Mouse (Mus musculus): ENCODE results near the gene Syt3. TPM values are rescaled to one million over a fixed set of nuclear protein-coding genes. Genes with fewer than 3 reads are reported as not detected.

Syt3 gene
- polyA plus RNA-seq, 1 experiment from 2014 or later: 0.59 TPM

- no peak for ATAC-seq (replicated peaks; ENCODE audit: insufficient number of reproducible peaks, low FRiP score, low TSS enrichment)
- Histone ChIP-seq H3K9ac (ENCODE audit: low read depth, low read length) (peak overlapping the region; percentile 70), H3K9me3 (replicated peaks; ENCODE audit: control insufficient read depth, low read length) (no peaks in the 10 kb centered on the region), H3K4me3 (ENCODE audit: low read depth, low read length) (peak overlapping the region; percentile 44), H3K4me1 (ENCODE audit: control insufficient read depth, insufficient read depth, low read length) (peaks cover 26% of the 10 kb centered on the region), H3K27me3 (ENCODE audit: control insufficient read depth, insufficient read depth, low read length) (peaks cover 77% of the 10 kb centered on the region), H3K36me3 (ENCODE audit: control insufficient read depth, insufficient read depth, low read length) (no peaks in the 10 kb centered on the region), H3K4me2 (peak overlapping the region; percentile 80), H3K27ac (ENCODE audit: low read depth, low read length) (peak overlapping the region; percentile 46)
- 2% methylated on average over 14 of the region's 14 CpGs for WGBS (ENCODE audit: insufficient replicate concordance)
Observed at GRCm38 (mm10) chr7:44441648-44442109, 57.8 kb downstream of the Syt3 start.

GRCm38 (mm10) chr7:44442407-44442821, 58.5 kb downstream of the Syt3 start:
- Histone ChIP-seq H3K4me3 (ENCODE audit: low read depth, low read length) (peak overlapping the region; percentile 44), H3K9me3 (replicated peaks; ENCODE audit: control insufficient read depth, low read length) (no peaks in the 10 kb centered on the region), H3K27me3 (ENCODE audit: control insufficient read depth, insufficient read depth, low read length) (peaks cover 74% of the 10 kb centered on the region), H3K4me2 (peak overlapping the region; percentile 80), H3K27ac (ENCODE audit: low read depth, low read length) (peak overlapping the region; percentile 46), H3K9ac (ENCODE audit: low read depth, low read length) (peak overlapping the region; percentile 70), H3K4me1 (ENCODE audit: control insufficient read depth, insufficient read depth, low read length) (peaks cover 26% of the 10 kb centered on the region), H3K36me3 (ENCODE audit: control insufficient read depth, insufficient read depth, low read length) (no peaks in the 10 kb centered on the region)
- ATAC-seq (replicated peaks; ENCODE audit: insufficient number of reproducible peaks, low FRiP score, low TSS enrichment): no peak
- WGBS (ENCODE audit: insufficient replicate concordance): 2% methylated on average over 14 of the region's 14 CpGs

- H3K4me3 ChIP-seq (ENCODE audit: low read depth, low read length): peak overlapping the region; percentile 44
- no peaks in the 10 kb centered on the region for H3K9me3 ChIP-seq (replicated peaks; ENCODE audit: control insufficient read depth, low read length)
- peak overlapping the region; percentile 70 for H3K9ac ChIP-seq (ENCODE audit: low read depth, low read length)
- H3K4me2 ChIP-seq: peak overlapping the region; percentile 80
- no peak overlapping the region for H3K27ac ChIP-seq (ENCODE audit: low read depth, low read length)
- H3K4me1 ChIP-seq (ENCODE audit: control insufficient read depth, insufficient read depth, low read length): peaks cover 26% of the 10 kb centered on the region
- WGBS (ENCODE audit: insufficient replicate concordance): 9% methylated on average over 19 of the region's 20 CpGs
- no peaks in the 10 kb centered on the region for H3K36me3 ChIP-seq (ENCODE audit: control insufficient read depth, insufficient read depth, low read length)
- peaks cover 64% of the 10 kb centered on the region for H3K27me3 ChIP-seq (ENCODE audit: control insufficient read depth, insufficient read depth, low read length)
- peak; percentile 21; the same call in 1 of the 2 replicates for ATAC-seq (replicated peaks; ENCODE audit: insufficient number of reproducible peaks, low FRiP score, low TSS enrichment)
Observed at GRCm38 (mm10) chr7:44443268-44444173, 59.6 kb downstream of the Syt3 start.

- peaks cover 26% of the 10 kb centered on the region for H3K4me1 ChIP-seq (ENCODE audit: control insufficient read depth, insufficient read depth, low read length)
- H3K27me3 ChIP-seq (ENCODE audit: control insufficient read depth, insufficient read depth, low read length): peaks cover 55% of the 10 kb centered on the region
- peak overlapping the region; percentile 80 for H3K4me2 ChIP-seq
- H3K27ac ChIP-seq (ENCODE audit: low read depth, low read length): no peak overlapping the region
- peak overlapping the region; percentile 7; the same call in 1 of the 2 replicates for H3K9ac ChIP-seq (ENCODE audit: low read depth, low read length)
- ATAC-seq (replicated peaks; ENCODE audit: insufficient number of reproducible peaks, low FRiP score, low TSS enrichment): no peak
- H3K4me3 ChIP-seq (ENCODE audit: low read depth, low read length): 0 out of 2 replicates have a peak overlapping the region, but pooled peaks have one; percentile 8
- no peaks in the 10 kb centered on the region for H3K36me3 ChIP-seq (ENCODE audit: control insufficient read depth, insufficient read depth, low read length)
- H3K9me3 ChIP-seq (replicated peaks; ENCODE audit: control insufficient read depth, low read length): no peaks in the 10 kb centered on the region
- WGBS (ENCODE audit: insufficient replicate concordance): 13% methylated on average over 29 of the region's 29 CpGs
Observed at GRCm38 (mm10) chr7:44444886-44445527, 61.1 kb downstream of the Syt3 start.

- peaks cover 26% of the 10 kb centered on the region for H3K4me1 ChIP-seq (ENCODE audit: control insufficient read depth, insufficient read depth, low read length)
- ATAC-seq (replicated peaks; ENCODE audit: insufficient number of reproducible peaks, low FRiP score, low TSS enrichment): no peak
- H3K9ac ChIP-seq (ENCODE audit: low read depth, low read length): no peak overlapping the region
- no peak overlapping the region for H3K4me3 ChIP-seq (ENCODE audit: low read depth, low read length)
- H3K27ac ChIP-seq (ENCODE audit: low read depth, low read length): no peak overlapping the region
- no peaks in the 10 kb centered on the region for H3K36me3 ChIP-seq (ENCODE audit: control insufficient read depth, insufficient read depth, low read length)
- peak overlapping the region; percentile 80 for H3K4me2 ChIP-seq
- WGBS (ENCODE audit: insufficient replicate concordance): 14% methylated on average over 7 of the region's 7 CpGs
- no peaks in the 10 kb centered on the region for H3K9me3 ChIP-seq (replicated peaks; ENCODE audit: control insufficient read depth, low read length)
- peaks cover 50% of the 10 kb centered on the region for H3K27me3 ChIP-seq (ENCODE audit: control insufficient read depth, insufficient read depth, low read length)
Observed at GRCm38 (mm10) chr7:44445528-44445923, 61.6 kb downstream of the Syt3 start.

- no peak overlapping the region for H3K27ac ChIP-seq (ENCODE audit: low read depth, low read length)
- H3K4me2 ChIP-seq: 0 out of 2 replicates have a peak overlapping the region, but pooled peaks have one; percentile 80
- H3K9ac ChIP-seq (ENCODE audit: low read depth, low read length): no peak overlapping the region
- H3K9me3 ChIP-seq (replicated peaks; ENCODE audit: control insufficient read depth, low read length): no peaks in the 10 kb centered on the region
- H3K27me3 ChIP-seq (ENCODE audit: control insufficient read depth, insufficient read depth, low read length): peaks cover 43% of the 10 kb centered on the region
- H3K4me1 ChIP-seq (ENCODE audit: control insufficient read depth, insufficient read depth, low read length): peaks cover 26% of the 10 kb centered on the region
- no peak for ATAC-seq (replicated peaks; ENCODE audit: insufficient number of reproducible peaks, low FRiP score, low TSS enrichment)
- no peak overlapping the region for H3K4me3 ChIP-seq (ENCODE audit: low read depth, low read length)
- 43% methylated on average over 12 of the region's 12 CpGs for WGBS (ENCODE audit: insufficient replicate concordance)
- H3K36me3 ChIP-seq (ENCODE audit: control insufficient read depth, insufficient read depth, low read length): no peaks in the 10 kb centered on the region
Observed at GRCm38 (mm10) chr7:44446070-44446855, 62.4 kb downstream of the Syt3 start.
